Mouse (Mus musculus) limb, embryonic 11.5 days (tissue): ENCODE measurements around the gene Pip5k1a. TPM values are rescaled to one million over a fixed set of nuclear protein-coding genes. Genes with fewer than 3 reads are reported as not detected.

Experiments
- ATAC-seq: fragments of 200-750 bp; cut with Nextera tagmentation; 2 replicates; pipeline ENCODE4 v1.8.0; 2017; ENCODE audit warnings: low read depth; ENCODE audit not compliant: insufficient number of reproducible peaks, low FRiP score, low TSS enrichment
- DNase-seq: peaks from one replicate; pipeline ENCODE4 v3.0.0-alpha.2; 2015; ENCODE audit warnings: low spot score
- H3K27ac ChIP-seq: fragments of 300-500 bp; sonication (generic); replicated peaks from 2 replicates; pipeline ENCODE4 v1.5.1; 2014; ENCODE audit warnings: low read depth, mild to moderate bottlenecking, low read length
- H3K27me3 ChIP-seq: fragments of 300-500 bp; sonication (generic); 2 replicates; pipeline ENCODE4 v1.6.1; 2014; ENCODE audit warnings: mild to moderate bottlenecking, low read length, mixed read lengths; ENCODE audit not compliant: control insufficient read depth, insufficient read depth
- H3K36me3 ChIP-seq: fragments of 300-500 bp; sonication (generic); 2 replicates; pipeline ENCODE4 v1.6.1; 2014; ENCODE audit warnings: mild to moderate bottlenecking, low read length, moderate library complexity, mixed read lengths; ENCODE audit not compliant: control insufficient read depth, insufficient read depth
- H3K4me1 ChIP-seq: fragments of 300-500 bp; sonication (generic); 2 replicates; pipeline ENCODE4 v1.6.1; 2014; ENCODE audit warnings: low read length, mixed read lengths; ENCODE audit not compliant: control insufficient read depth, insufficient read depth
- H3K4me2 ChIP-seq: fragments of 300-500 bp; sonication (generic); 2 replicates; pipeline ENCODE4 v1.6.1; 2014; ENCODE audit warnings: low read depth, mild to moderate bottlenecking, moderate library complexity; ENCODE audit not compliant: severe bottlenecking
- H3K4me3 ChIP-seq: fragments of 300-500 bp; sonication (generic); 2 replicates; pipeline ENCODE4 v1.5.1; 2014; ENCODE audit warnings: low read depth, low read length
- H3K9ac ChIP-seq: fragments of 300-500 bp; sonication (generic); 2 replicates; pipeline ENCODE4 v1.6.1; 2014; ENCODE audit warnings: mild to moderate bottlenecking, low read length
- H3K9me3 ChIP-seq: fragments of 300-500 bp; sonication (generic); 2 replicates; pipeline ENCODE4 v1.6.1; 2016; ENCODE audit warnings: low read length; ENCODE audit not compliant: control insufficient read depth
- WGBS: fragments of 180-500 bp; shearing (Covaris S2); extraction: QIAGEN DNeasy Blood & Tissue Kit; methylation state at CpG from one replicate; pipeline ENCODE4 v1.1.7; 2014; 5-methylcytosine and 5-hydroxymethylcytosine counted together
- microRNA-seq: library from miRNA; unstranded; fragments of <30 nt; microRNA quantifications from one replicate; pipeline ENCODE4, GENCODE M21; 2016
- polyA plus RNA-seq: library from polyadenylated mRNA; unstranded; fragments of >200 nt; fragmentation: Nextera tagmentation; extraction: Ambion mirVana; gene quantifications from 2 replicates; pipeline ENCODE4 v1.2.1, GENCODE M21; 2014

Pip5k1a gene
- polyA plus RNA-seq, 1 experiment from 2014 or later, result 15.4 TPM

DNA sequence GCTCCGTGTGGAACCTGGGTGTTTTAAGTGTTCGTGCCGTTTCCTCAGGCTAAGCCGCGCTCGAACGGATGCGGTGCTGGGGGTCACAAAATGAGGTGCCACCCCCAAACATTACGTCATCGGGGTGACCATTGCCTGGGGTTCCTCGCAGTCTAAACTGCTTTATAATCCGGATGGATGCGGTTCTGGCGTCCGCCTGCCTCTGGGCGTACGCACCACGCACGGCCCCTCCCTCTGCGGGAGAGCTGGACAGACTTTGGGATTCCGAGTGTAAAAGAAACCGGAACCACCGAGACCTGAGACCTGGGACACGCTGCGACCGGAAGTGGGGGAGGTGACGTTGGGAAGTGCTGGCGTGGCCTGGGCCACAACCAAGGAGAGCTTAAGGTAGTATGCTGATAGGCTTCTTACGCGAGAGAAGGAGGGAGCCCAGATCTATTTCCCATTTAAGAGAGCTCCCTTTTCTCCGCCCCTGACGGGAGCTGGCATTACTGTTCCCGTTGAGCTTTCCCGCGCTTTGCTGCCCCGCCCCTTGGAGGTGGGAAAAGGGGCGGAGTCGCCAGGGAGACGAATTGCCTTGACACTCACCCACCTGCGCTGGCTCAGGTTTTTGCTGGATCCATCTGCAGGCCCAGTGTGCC is 90.7 kb downstream of the Pip5k1a start:
- H3K36me3 ChIP-seq, result peaks cover 12% of the 10 kb centered on the region
- no peaks in the 10 kb centered on the region for H3K9me3 ChIP-seq
- DNase-seq, result peak; percentile 94
- H3K27ac ChIP-seq, result peak overlapping the region; percentile 95
- peak overlapping the region; percentile 77 for H3K9ac ChIP-seq
- peak overlapping the region; percentile 75 for H3K4me2 ChIP-seq
- peak overlapping the region; percentile 89 for H3K4me3 ChIP-seq
- peaks cover 17% of the 10 kb centered on the region for H3K4me1 ChIP-seq
- ATAC-seq, result peak; percentile 73
- no peaks in the 10 kb centered on the region for H3K27me3 ChIP-seq
- under 1% methylated on average over 40 of the region's 40 CpGs for WGBS

DNA sequence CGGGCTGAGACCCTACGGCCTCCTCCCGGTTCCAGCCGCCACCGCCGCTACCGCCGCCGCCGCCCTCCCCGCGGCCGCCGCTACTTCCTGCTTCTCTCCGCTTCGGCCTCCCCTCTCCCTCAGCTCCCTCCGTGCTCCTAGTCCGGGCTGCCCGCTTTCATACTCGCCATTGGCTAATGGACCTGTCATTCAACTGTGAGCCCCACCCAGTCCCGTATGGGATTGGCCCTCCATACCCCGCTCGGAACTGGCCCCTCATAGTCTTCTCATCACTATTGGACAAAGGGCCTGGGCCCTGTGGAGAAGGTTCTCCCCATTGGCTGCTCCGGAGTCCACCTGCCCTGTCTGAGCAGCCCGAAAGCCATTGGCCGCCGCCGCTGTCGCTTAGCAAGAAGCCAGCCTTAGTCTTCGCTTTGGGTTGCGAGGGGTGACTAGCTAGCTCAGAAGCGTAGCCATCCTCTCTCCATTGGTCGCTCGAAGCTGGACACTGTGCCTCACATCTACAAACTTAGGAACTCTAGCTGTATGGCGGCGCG is 91.3 kb downstream of the Pip5k1a start, which contains the start of gene Zfp687:
Gene Zfp687 (minus strand): TSS at position 112 of the 536 bp plus-strand sequence.
- DNase-seq (peak; percentile 99), ATAC-seq (peak; percentile 99)
- Histone ChIP-seq H3K9me3 (no peaks in the 10 kb centered on the region), H3K4me2 (peak within 1 kb of the TSS; percentile 75), H3K9ac (peak within 1 kb of the TSS; percentile 77), H3K27me3 (no peaks in the 10 kb centered on the region), H3K4me3 (peak within 1 kb of the TSS; percentile 89), H3K27ac (peak within 1 kb of the TSS; percentile 95), H3K36me3 (peaks cover 18% of the 10 kb centered on the region), H3K4me1 (peaks cover 17% of the 10 kb centered on the region)
- 0% methylated on average over 36 of the region's 37 CpGs for WGBS

DNA sequence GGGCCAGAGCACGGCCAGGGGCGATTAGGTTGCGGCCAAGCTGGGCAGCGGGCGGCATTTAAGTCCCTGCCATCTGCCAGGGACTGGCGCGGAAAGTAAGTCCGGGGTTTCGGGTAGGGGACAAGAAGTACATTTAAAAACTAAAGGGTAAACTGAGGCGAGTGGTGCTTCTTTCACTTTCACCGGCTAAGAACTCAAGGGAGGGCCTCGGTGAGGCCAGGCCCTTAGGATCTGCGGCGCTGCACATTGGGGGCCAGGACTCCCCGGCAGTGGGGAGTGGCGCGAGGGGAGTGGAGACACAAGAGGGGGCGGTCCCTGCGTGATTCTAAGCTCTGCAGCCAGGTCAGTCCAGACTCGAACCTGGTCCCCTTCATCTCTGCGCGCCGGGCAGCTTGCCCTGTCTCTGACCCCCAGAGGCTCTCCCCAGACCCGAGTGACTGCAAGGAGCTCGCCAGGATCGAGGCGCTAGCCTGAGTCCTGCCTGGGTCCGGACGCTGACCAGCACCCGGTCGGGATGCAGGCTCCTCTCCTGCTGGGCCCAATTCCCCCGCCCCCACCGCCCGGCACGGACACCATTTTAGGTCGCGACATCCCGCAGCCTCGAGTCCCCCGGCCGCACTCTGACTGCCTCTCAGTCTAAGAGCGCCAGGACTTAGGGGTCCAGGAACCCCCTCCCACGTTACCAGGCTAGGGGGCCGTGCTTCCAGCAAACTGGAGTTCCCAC is 92.1 kb downstream of the Pip5k1a start:
- H3K9ac ChIP-seq, result peak overlapping the region; percentile 67
- peaks cover 17% of the 10 kb centered on the region for H3K4me1 ChIP-seq
- ATAC-seq (peak; percentile 13; the same call in 1 of the 2 replicates), DNase-seq (no peak)
- H3K27me3 ChIP-seq, result no peaks in the 10 kb centered on the region
- H3K27ac ChIP-seq, result peak overlapping the region; percentile 82
- WGBS, result under 1% methylated on average over 44 of the region's 44 CpGs
- H3K36me3 ChIP-seq, result peaks cover 24% of the 10 kb centered on the region
- H3K4me2 ChIP-seq, result peak overlapping the region; percentile 71
- peak overlapping the region; percentile 89 for H3K4me3 ChIP-seq
- H3K9me3 ChIP-seq, result no peaks in the 10 kb centered on the region

GRCm38 (mm10) chr3:95013699-95014427 is 92.9 kb downstream of the Pip5k1a start:
- no peak for ATAC-seq
- Histone ChIP-seq H3K4me1 (peaks cover 17% of the 10 kb centered on the region), H3K4me3 (peak overlapping the region; percentile 89), H3K27me3 (no peaks in the 10 kb centered on the region), H3K27ac (no peak overlapping the region), H3K9ac (peak overlapping the region; percentile 67), H3K9me3 (no peaks in the 10 kb centered on the region), H3K36me3 (peaks cover 26% of the 10 kb centered on the region), H3K4me2 (peak overlapping the region; percentile 71)
- WGBS, result 14% methylated on average over 13 of the region's 13 CpGs
- no peak for DNase-seq

- H3K36me3 ChIP-seq, result peaks cover 27% of the 10 kb centered on the region
- no peaks in the 10 kb centered on the region for H3K9me3 ChIP-seq
- H3K9ac ChIP-seq, result no peak overlapping the region
- ATAC-seq (no peak), DNase-seq (no peak)
- H3K27me3 ChIP-seq, result no peaks in the 10 kb centered on the region
- no peak overlapping the region; the same call in 1 of the 2 replicates for H3K4me3 ChIP-seq
- WGBS, result 76% methylated on average over 3 of the region's 3 CpGs
- H3K4me1 ChIP-seq, result peaks cover 17% of the 10 kb centered on the region
- H3K27ac ChIP-seq, result no peak overlapping the region
- peak overlapping the region; percentile 71; the same call in 1 of the 2 replicates for H3K4me2 ChIP-seq
These were observed 93.7 kb downstream of the Pip5k1a start for GRCm38 (mm10) chr3:95012982-95013381.

DNA sequence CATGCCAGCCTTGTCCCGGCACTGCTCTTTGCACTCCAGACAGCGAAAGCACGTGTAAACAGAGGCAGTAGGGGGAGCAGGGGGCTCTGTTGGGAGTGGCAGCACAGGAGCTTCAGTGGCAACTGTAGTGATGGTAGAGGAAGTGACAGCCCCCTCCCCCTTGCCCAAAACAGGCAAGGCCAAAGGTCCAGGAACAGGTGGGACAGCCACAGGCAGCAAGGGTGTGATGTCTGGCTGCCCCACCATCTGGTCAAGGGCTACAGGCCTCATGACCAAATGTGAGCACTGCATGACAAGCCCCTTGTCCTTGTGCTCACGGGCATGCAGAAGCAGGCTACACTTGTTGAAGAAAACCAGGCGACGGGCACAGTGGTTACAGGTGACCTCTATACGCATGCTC is 96.3 kb downstream of the Pip5k1a start:
- H3K4me1 ChIP-seq, result peaks cover 13% of the 10 kb centered on the region
- H3K9me3 ChIP-seq, result no peaks in the 10 kb centered on the region
- H3K9ac ChIP-seq, result no peak overlapping the region
- ATAC-seq, result no peak
- no peak for DNase-seq
- 88% methylated on average over 7 of the region's 7 CpGs for WGBS
- H3K4me3 ChIP-seq, result no peak overlapping the region
- peaks cover 37% of the 10 kb centered on the region for H3K36me3 ChIP-seq
- H3K27ac ChIP-seq, result no peak overlapping the region
- H3K27me3 ChIP-seq, result no peaks in the 10 kb centered on the region
- H3K4me2 ChIP-seq, result no peak overlapping the region

Small RNAs within 50 kb of the gene (microRNA-seq; reads per million reads assigned to microRNA genes)
- not detected for gene Mir8099-1

Other genes with a start within 250 kb of the Pip5k1a start
- 353 and 388 TPM in 2 replicates for gene Psmb4, start 220.0 kb downstream of the Pip5k1a start, polyA plus RNA-seq
- gene Selenbp1, start 173.9 kb downstream of the Pip5k1a start, polyA plus RNA-seq, result 17.2 and 17.6 TPM in 2 replicates
- 13.3 and 13.7 TPM in 2 replicates for gene Rfx5, start 152.9 kb downstream of the Pip5k1a start, polyA plus RNA-seq
- gene Pi4kb, start 132.2 kb downstream of the Pip5k1a start, polyA plus RNA-seq, result 25.0 and 28.0 TPM in 2 replicates
- gene Zfp687, start 91.5 kb downstream of the Pip5k1a start, polyA plus RNA-seq, result 28.5 and 33.5 TPM in 2 replicates
- 331 and 340 TPM in 2 replicates for gene Psmd4, start 64.3 kb downstream of the Pip5k1a start, polyA plus RNA-seq
- gene Vps72, start 4.1 kb upstream of the Pip5k1a start, polyA plus RNA-seq, result 254 and 281 TPM in 2 replicates
- 0.72 and 0.88 TPM in 2 replicates for gene Tmod4, start 17.5 kb upstream of the Pip5k1a start, polyA plus RNA-seq
- gene Scnm1, start 27.1 kb upstream of the Pip5k1a start, polyA plus RNA-seq, result 67.7 and 76.8 TPM in 2 replicates
- 12.8 and 13.3 TPM in 2 replicates for gene Lysmd1, start 27.2 kb upstream of the Pip5k1a start, polyA plus RNA-seq
- 1.6 TPM in 2 replicates for gene Tnfaip8l2, start 35.4 kb upstream of the Pip5k1a start, polyA plus RNA-seq
- gene Sema6c, start 53.5 kb upstream of the Pip5k1a start, polyA plus RNA-seq, result 12.8 and 15.2 TPM in 2 replicates
- 8.7 and 8.9 TPM in 2 replicates for gene Gabpb2, start 111.0 kb upstream of the Pip5k1a start, polyA plus RNA-seq
- gene Cdc42se1, start 121.8 kb upstream of the Pip5k1a start, polyA plus RNA-seq, result 80.1 and 89.6 TPM in 2 replicates
- gene Mllt11, start 125.2 kb upstream of the Pip5k1a start, polyA plus RNA-seq, result 14.8 and 18.2 TPM in 2 replicates
- 0.53 and 0.82 TPM in 2 replicates for gene Gm128, start 134.7 kb upstream of the Pip5k1a start, polyA plus RNA-seq
- 1.1 and 1.6 TPM in 2 replicates for gene Bnipl, start 144.3 kb upstream of the Pip5k1a start, polyA plus RNA-seq
- gene Mindy1, start 174.4 kb upstream of the Pip5k1a start, polyA plus RNA-seq, result 34.9 and 35.4 TPM in 2 replicates
- gene Prune1, start 175.1 kb upstream of the Pip5k1a start, polyA plus RNA-seq, result 26.8 and 27.6 TPM in 2 replicates
- gene Anxa9, start 200.2 kb upstream of the Pip5k1a start, polyA plus RNA-seq, result 1.6 and 1.8 TPM in 2 replicates
- 132 and 138 TPM in 2 replicates for gene Cers2, start 207.9 kb upstream of the Pip5k1a start, polyA plus RNA-seq